Mouse (Mus musculus) kidney, postnatal 36 days (tissue): ENCODE data around the gene Moxd2.
A peak's percentile ranks its signal among the peaks of the same experiment; 100 is the strongest.

Experiments used
- DNase-seq, 2 experiments: peaks; one replicate each; pipeline ENCODE4 v3.0.0; 2021 to 2022; ENCODE audit warnings: mixed read lengths in 2 of 2

Moxd2 gene

GRCm38 (mm10) chr6:40887394-40887793 lies at the start of gene Moxd2:
Gene Moxd2, minus strand, starts transcription at chr6:40887494.
- DNase-seq: no peak

DNA sequence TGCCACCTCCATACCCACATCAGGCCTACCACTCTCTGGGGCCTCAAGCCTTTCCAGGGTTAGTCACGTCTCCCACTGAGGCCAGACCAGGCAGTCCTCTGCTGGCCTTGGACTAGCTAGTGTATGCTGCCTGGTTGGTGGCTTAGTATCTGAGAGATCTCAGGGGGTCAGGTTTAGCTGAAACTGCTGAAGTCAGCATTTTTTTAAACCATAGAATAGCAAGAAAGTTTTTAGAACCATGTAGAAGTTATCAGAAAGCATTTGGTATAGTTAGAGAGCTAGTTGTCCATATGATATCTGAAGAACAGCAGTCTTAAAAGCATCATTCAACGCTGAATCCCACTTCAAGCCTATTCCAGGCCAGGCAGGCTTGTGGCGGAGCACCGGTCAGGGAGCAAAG lies 32.7 kb upstream of the Moxd2 start:
- no peak for DNase-seq

GRCm38 (mm10) chr6:40900287-40900686 lies 13.0 kb upstream of the Moxd2 start, which contains the start of gene Prss58:
Gene Prss58, minus strand, starts transcription at chr6:40900387.
- DNase-seq: no peak

DNA sequence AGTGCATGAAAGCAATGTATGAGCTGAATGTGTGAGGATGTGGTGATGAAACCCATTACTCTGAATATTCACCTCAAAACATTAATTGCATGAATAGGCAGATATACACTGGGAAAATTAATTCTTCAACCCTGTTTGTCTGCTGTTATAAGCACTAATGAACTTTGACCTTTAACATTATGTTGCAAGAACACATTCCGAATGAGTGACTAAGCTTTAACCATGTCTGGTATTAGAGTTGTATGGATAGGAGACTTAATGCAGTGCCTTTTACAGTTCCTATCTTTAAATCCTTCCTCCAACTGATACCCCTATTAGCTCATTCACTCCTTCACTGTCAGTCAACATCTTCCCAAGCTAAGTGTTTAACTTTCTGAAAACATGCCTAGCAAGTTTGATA lies 7.4 kb upstream of the Moxd2 start:
- no peak for DNase-seq

DNA sequence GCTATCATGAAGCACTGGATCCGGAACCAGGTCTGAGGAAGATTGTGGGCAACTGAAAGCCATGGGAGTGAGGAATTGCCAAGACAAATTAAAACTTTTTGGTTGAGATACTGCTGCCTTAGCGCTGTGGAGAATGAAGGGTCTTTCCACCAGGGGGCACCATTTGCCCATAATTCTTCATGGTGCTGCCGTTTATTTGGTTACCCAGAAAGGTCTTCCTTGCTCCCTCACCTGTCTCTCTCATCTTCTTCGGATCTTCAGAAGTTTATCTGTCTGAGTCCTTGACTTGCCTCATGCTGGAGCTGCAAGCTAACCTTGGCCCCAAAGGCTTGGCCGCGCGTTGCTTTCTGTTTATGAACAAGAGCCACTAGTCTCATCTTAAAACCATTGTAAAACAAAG lies 6.3 kb upstream of the Moxd2 start:
- peak; percentile 1 to 70 for DNase-seq

GRCm38 (mm10) chr6:40891754-40892153 lies 4.5 kb upstream of the Moxd2 start:
- no peak for DNase-seq

GRCm38 (mm10) chr6:40890973-40891372 lies 3.7 kb upstream of the Moxd2 start:
- DNase-seq: no peak

DNA sequence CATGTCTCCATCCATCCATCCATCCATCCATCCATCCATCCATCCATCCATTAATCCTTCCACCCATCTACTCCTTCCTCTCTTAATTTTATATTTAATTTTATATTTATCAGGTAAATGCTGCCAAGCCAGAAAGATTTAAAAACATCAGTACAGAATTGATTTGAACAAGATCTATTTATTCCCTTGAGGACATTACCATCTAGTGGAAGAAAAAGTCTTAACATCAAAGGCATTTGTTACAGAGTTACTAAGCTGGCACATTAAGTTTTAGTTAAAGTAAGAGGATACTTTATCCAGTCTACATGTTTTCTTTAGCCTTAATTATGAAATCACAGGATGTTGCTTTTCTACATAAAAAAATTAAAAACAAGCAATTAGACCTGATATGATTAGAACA lies 42.0 kb downstream of the Moxd2 start:
- DNase-seq: no peak
